Mouse (Mus musculus) layer of hippocampus, adult 8-10 months (tissue): ENCODE results near the gene Nipbl. TPM values are rescaled to one million over a fixed set of nuclear protein-coding genes. Genes with fewer than 3 reads are reported as not detected.

ENCODE experiments used
- DNase-seq, 2 experiments: peaks; one replicate each; pipeline ENCODE4 v3.0.0; 2022; ENCODE audit warnings: low spot score in 2 of 2
- total RNA-seq, 4 experiments: library from RNA; stranded (reverse); gene quantifications; 2 replicates each; pipeline ENCODE4 v1.2.4; 2022

The Nipbl gene
- total RNA-seq, 4 experiments from 2014 or later, result 29.5 to 37.3 (median 33.6) TPM

GRCm38 (mm10) chr15:8420909-8421308 is 23.4 kb downstream of the Nipbl start:
- DNase-seq, result no peak

GRCm38 (mm10) chr15:8416500-8417138 is 27.6 kb downstream of the Nipbl start:
- DNase-seq, result no peak

GRCm38 (mm10) chr15:8413356-8413755 is 30.9 kb downstream of the Nipbl start:
- DNase-seq, result no peak

- DNase-seq, result no peak
Observed at GRCm38 (mm10) chr15:8411873-8412272, 32.4 kb downstream of the Nipbl start.

- DNase-seq, result no peak
Observed at GRCm38 (mm10) chr15:8411168-8411837, 33.0 kb downstream of the Nipbl start.

- DNase-seq, result no peak
Observed at GRCm38 (mm10) chr15:8407082-8407481, 37.2 kb downstream of the Nipbl start.

- DNase-seq, result no peak
Observed at GRCm38 (mm10) chr15:8406219-8406618, 38.0 kb downstream of the Nipbl start.

GRCm38 (mm10) chr15:8402591-8402990 is 41.7 kb downstream of the Nipbl start:
- DNase-seq, result no peak

GRCm38 (mm10) chr15:8401536-8401935 is 42.7 kb downstream of the Nipbl start:
- no peak for DNase-seq

GRCm38 (mm10) chr15:8391764-8392163 is 52.5 kb downstream of the Nipbl start:
- no peak for DNase-seq

GRCm38 (mm10) chr15:8382213-8382612 is 62.0 kb downstream of the Nipbl start:
- DNase-seq, result no peak

GRCm38 (mm10) chr15:8375657-8376056 is 68.6 kb downstream of the Nipbl start:
- no peak for DNase-seq

GRCm38 (mm10) chr15:8374724-8375123 is 69.5 kb downstream of the Nipbl start:
- DNase-seq, result no peak

- DNase-seq, result no peak
Observed at GRCm38 (mm10) chr15:8347104-8347773, 97.0 kb downstream of the Nipbl start.

- DNase-seq, result no peak
Observed at GRCm38 (mm10) chr15:8340596-8340995, 103.7 kb downstream of the Nipbl start.

GRCm38 (mm10) chr15:8331547-8331946 is 112.7 kb downstream of the Nipbl start:
- DNase-seq, result no peak

- no peak for DNase-seq
Observed at GRCm38 (mm10) chr15:8325629-8326028, 118.6 kb downstream of the Nipbl start.

GRCm38 (mm10) chr15:8324833-8325232 is 119.4 kb downstream of the Nipbl start:
- DNase-seq, result no peak

- no peak for DNase-seq
Observed at GRCm38 (mm10) chr15:8324061-8324460, 120.2 kb downstream of the Nipbl start.

GRCm38 (mm10) chr15:8321491-8321890 is 122.8 kb downstream of the Nipbl start:
- no peak for DNase-seq

- no peak for DNase-seq
Observed at GRCm38 (mm10) chr15:8319191-8319590, 125.1 kb downstream of the Nipbl start.

GRCm38 (mm10) chr15:8317381-8317780 is 126.9 kb downstream of the Nipbl start:
- no peak for DNase-seq

GRCm38 (mm10) chr15:8305474-8305873 is 138.8 kb downstream of the Nipbl start:
- DNase-seq, result no peak
